Mouse (Mus musculus) neural tube, embryonic 11.5 days (tissue): ENCODE data around the gene Pld2. TPM values are rescaled to one million over a fixed set of nuclear protein-coding genes. Genes with fewer than 3 reads are reported as not detected.
A peak's percentile ranks its signal among the peaks of the same experiment; 100 is the strongest.
"Not testable (repeated sequence)": the region's sequence is repeated elsewhere in the genome, so short reads cannot be mapped to it uniquely, and the experiment has no call there.

Experiments
- ATAC-seq: fragments of 200-750 bp; cut with Nextera tagmentation; 2 replicates; pipeline ENCODE4 v1.8.0; 2017; ENCODE audit warnings: moderate number of reproducible peaks, mild to moderate bottlenecking, moderate TSS enrichment, moderate library complexity; ENCODE audit not compliant: insufficient read depth, low FRiP score, low TSS enrichment
- DNase-seq: peaks from one replicate; pipeline ENCODE4 v3.0.0-alpha.2; 2015; ENCODE audit warnings: low spot score
- H3K27ac ChIP-seq: fragments of 300-500 bp; sonication (generic); 2 replicates; pipeline ENCODE4 v1.5.1; 2014; ENCODE audit warnings: low read depth, mild to moderate bottlenecking, low read length
- H3K27me3 ChIP-seq: fragments of 300-500 bp; sonication (generic); 2 replicates; pipeline ENCODE4 v1.6.1; 2014; ENCODE audit warnings: mild to moderate bottlenecking, low read length, mixed read lengths; ENCODE audit not compliant: control insufficient read depth, insufficient read depth
- H3K36me3 ChIP-seq: fragments of 300-500 bp; sonication (generic); 2 replicates; pipeline ENCODE4 v1.6.1; 2014; ENCODE audit warnings: mild to moderate bottlenecking, low read length, moderate library complexity, mixed read lengths; ENCODE audit not compliant: control insufficient read depth, insufficient read depth
- H3K4me1 ChIP-seq: fragments of 300-500 bp; sonication (generic); 2 replicates; pipeline ENCODE4 v1.6.1; 2014; ENCODE audit warnings: low read length, mixed read lengths; ENCODE audit not compliant: control insufficient read depth, insufficient read depth
- H3K4me2 ChIP-seq: fragments of 300-500 bp; sonication (generic); 2 replicates; pipeline ENCODE4 v1.6.1; 2014; ENCODE audit warnings: low read depth, mild to moderate bottlenecking, moderate library complexity
- H3K4me3 ChIP-seq: fragments of 300-500 bp; sonication (generic); 2 replicates; pipeline ENCODE4 v1.5.1; 2014; ENCODE audit warnings: low read depth, low read length
- H3K9ac ChIP-seq: fragments of 300-500 bp; sonication (generic); 2 replicates; pipeline ENCODE4 v1.6.1; 2014; ENCODE audit warnings: mild to moderate bottlenecking, low read length
- H3K9me3 ChIP-seq: fragments of 300-500 bp; sonication (generic); 2 replicates; pipeline ENCODE4 v1.6.1; 2016; ENCODE audit warnings: low read length; ENCODE audit not compliant: control insufficient read depth
- WGBS: fragments of 180-500 bp; shearing (Covaris S2); extraction: QIAGEN DNeasy Blood & Tissue Kit; methylation state at CpG from one replicate; pipeline ENCODE4 v1.1.7; 2014; 5-methylcytosine and 5-hydroxymethylcytosine counted together
- polyA plus RNA-seq: library from polyadenylated mRNA; unstranded; fragments of >200 nt; fragmentation: Nextera tagmentation; extraction: Ambion mirVana; gene quantifications from 2 replicates; pipeline ENCODE4 v1.2.1, GENCODE M21; 2014

The Pld2 gene
- polyA plus RNA-seq, 1 experiment from 2014 or later: 2.9 TPM

- H3K27ac ChIP-seq, H3K4me2 ChIP-seq, H3K4me3 ChIP-seq, H3K4me1 ChIP-seq, H3K9ac ChIP-seq, H3K27me3 ChIP-seq, H3K9me3 ChIP-seq, ATAC-seq, H3K36me3 ChIP-seq: not testable (repeated sequence)
- peak; percentile 18 for DNase-seq
- 93% methylated on average over 8 of the region's 8 CpGs for WGBS
Measured at GRCm38 (mm10) chr11:70523306-70523989, 16.4 kb upstream of the Pld2 start.

GRCm38 (mm10) chr11:70524782-70525181, 15.1 kb upstream of the Pld2 start:
- H3K4me3 ChIP-seq: peak overlapping the region; percentile 3; the same call in 1 of the 2 replicates
- H3K4me2 ChIP-seq: peak overlapping the region; percentile 40
- no peaks in the 10 kb centered on the region for H3K27me3 ChIP-seq
- no peaks in the 10 kb centered on the region for H3K9me3 ChIP-seq
- WGBS: 7% methylated on average over 8 of the region's 8 CpGs
- H3K4me1 ChIP-seq: peaks cover 5% of the 10 kb centered on the region; the same call in 1 of the 2 replicates
- ATAC-seq (no peak; the same call in 1 of the 2 replicates), DNase-seq (no peak)
- H3K36me3 ChIP-seq: peaks cover 9% of the 10 kb centered on the region
- H3K27ac ChIP-seq: no peak overlapping the region
- no peak overlapping the region for H3K9ac ChIP-seq

- peak; percentile 89 for ATAC-seq
- Histone ChIP-seq H3K4me2 (peak within 1 kb of the TSS; percentile 74), H3K4me1 (peaks cover 5% of the 10 kb centered on the region; the same call in 1 of the 2 replicates), H3K9me3 (no peaks in the 10 kb centered on the region), H3K36me3 (peaks cover 9% of the 10 kb centered on the region), H3K27ac (no peak within 1 kb of the TSS), H3K9ac (peak within 1 kb of the TSS; percentile 70), H3K4me3 (peak within 1 kb of the TSS; percentile 82), H3K27me3 (no peaks in the 10 kb centered on the region)
- 0% methylated on average over 25 of the region's 26 CpGs for WGBS
- DNase-seq: peak; percentile 93
Measured at GRCm38 (mm10) chr11:70525184-70525678, 14.6 kb upstream of the Pld2 start, which contains the start of gene Psmb6. Psmb6 (plus strand) TSS chr11:70525367.

GRCm38 (mm10) chr11:70525726-70526125, 14.1 kb upstream of the Pld2 start:
- Histone ChIP-seq H3K27ac (no peak overlapping the region), H3K36me3 (peaks cover 9% of the 10 kb centered on the region), H3K4me3 (peak overlapping the region; percentile 82), H3K4me2 (peak overlapping the region; percentile 74), H3K9ac (peak overlapping the region; percentile 70), H3K4me1 (peaks cover 5% of the 10 kb centered on the region; the same call in 1 of the 2 replicates), H3K27me3 (no peaks in the 10 kb centered on the region), H3K9me3 (no peaks in the 10 kb centered on the region)
- peak; percentile 29 for ATAC-seq
- WGBS: 4% methylated on average over 12 of the region's 12 CpGs
- no peak for DNase-seq

GRCm38 (mm10) chr11:70526211-70526610, 13.7 kb upstream of the Pld2 start:
- no peak for DNase-seq
- peak overlapping the region; percentile 74 for H3K4me2 ChIP-seq
- no peaks in the 10 kb centered on the region for H3K27me3 ChIP-seq
- 90% methylated on average over 12 of the region's 12 CpGs for WGBS
- H3K4me1 ChIP-seq: peaks cover 5% of the 10 kb centered on the region; the same call in 1 of the 2 replicates
- no peak overlapping the region for H3K9ac ChIP-seq
- peaks cover 9% of the 10 kb centered on the region for H3K36me3 ChIP-seq
- H3K27ac ChIP-seq: no peak overlapping the region
- ATAC-seq: no peak
- H3K4me3 ChIP-seq: peak overlapping the region; percentile 82
- H3K9me3 ChIP-seq: no peaks in the 10 kb centered on the region

GRCm38 (mm10) chr11:70528610-70529009, 11.3 kb upstream of the Pld2 start:
- H3K27me3 ChIP-seq: no peaks in the 10 kb centered on the region
- H3K9ac ChIP-seq: no peak overlapping the region
- H3K4me2 ChIP-seq: no peak overlapping the region
- DNase-seq (no peak), ATAC-seq (no peak)
- no peak overlapping the region for H3K4me3 ChIP-seq
- WGBS: 90% methylated on average over 7 of the region's 7 CpGs
- no peak overlapping the region for H3K27ac ChIP-seq
- no peaks in the 10 kb centered on the region for H3K9me3 ChIP-seq
- H3K4me1 ChIP-seq: peaks cover 5% of the 10 kb centered on the region; the same call in 1 of the 2 replicates
- H3K36me3 ChIP-seq: peaks cover 9% of the 10 kb centered on the region

GRCm38 (mm10) chr11:70531065-70531464, 8.8 kb upstream of the Pld2 start:
- H3K9me3 ChIP-seq, H3K4me2 ChIP-seq, H3K4me3 ChIP-seq, H3K27me3 ChIP-seq, H3K4me1 ChIP-seq, H3K27ac ChIP-seq, H3K36me3 ChIP-seq, DNase-seq, H3K9ac ChIP-seq, ATAC-seq: not testable (repeated sequence)
- 65% methylated on average over 2 of the region's 2 CpGs for whole genome bisulfite sequencing

- no peaks in the 10 kb centered on the region for H3K27me3 ChIP-seq
- H3K9ac ChIP-seq: no peak within 1 kb of the TSS
- H3K4me1 ChIP-seq: no peaks in the 10 kb centered on the region
- no peak within 1 kb of the TSS for H3K4me3 ChIP-seq
- peaks cover 4% of the 10 kb centered on the region for H3K36me3 ChIP-seq
- ATAC-seq (no peak), DNase-seq (no peak)
- no peak within 1 kb of the TSS for H3K27ac ChIP-seq
- 73% methylated on average over 6 of the region's 6 CpGs for WGBS
- H3K9me3 ChIP-seq: no peaks in the 10 kb centered on the region
- H3K4me2 ChIP-seq: no peak within 1 kb of the TSS
Measured at GRCm38 (mm10) chr11:70532839-70533238, 7.0 kb upstream of the Pld2 start, which contains the start of gene Gm40193. Gm40193 (minus strand) TSS chr11:70532939.

GRCm38 (mm10) chr11:70539423-70539822, 441 bp upstream of the Pld2 start:
- H3K4me2 ChIP-seq: peak overlapping the region; percentile 75
- no peak overlapping the region for H3K27ac ChIP-seq
- ATAC-seq: no peak
- no peaks in the 10 kb centered on the region for H3K9me3 ChIP-seq
- H3K4me3 ChIP-seq: peak overlapping the region; percentile 49
- H3K4me1 ChIP-seq: no peaks in the 10 kb centered on the region; the same call in 1 of the 2 replicates
- no peak for DNase-seq
- peak overlapping the region; percentile 57; the same call in 1 of the 2 replicates for H3K9ac ChIP-seq
- 19% methylated on average over 9 of the region's 9 CpGs for WGBS
- peaks cover 11% of the 10 kb centered on the region for H3K27me3 ChIP-seq
- H3K36me3 ChIP-seq: no peaks in the 10 kb centered on the region
